Mouse (Mus musculus) olfactory bulb, adult 2 months (tissue): ENCODE data around the gene Pcp2. TPM values are rescaled to one million over a fixed set of nuclear protein-coding genes. Genes with fewer than 3 reads are reported as not detected.
A peak's percentile ranks its signal among the peaks of the same experiment; 100 is the strongest.

Experiments used
- H3K27ac ChIP-seq: fragments of 200-500 bp; 2 replicates; pipeline ENCODE4 v1.5.1; 2012; ENCODE audit warnings: low read depth, low read length; ENCODE audit not compliant: insufficient read depth
- H3K4me1 ChIP-seq: fragments of 200-500 bp; 2 replicates; pipeline ENCODE4 v1.6.1; 2012; ENCODE audit warnings: low read length; ENCODE audit not compliant: control insufficient read depth, insufficient read depth
- H3K4me3 ChIP-seq: fragments of 200-500 bp; 2 replicates; pipeline ENCODE4 v1.5.1; 2012; ENCODE audit warnings: mild to moderate bottlenecking, low read depth, low read length, moderate library complexity; ENCODE audit not compliant: insufficient read depth
- CTCF ChIP-seq: fragments of 200-500 bp; IDR thresholded peaks from 2 replicates; pipeline ENCODE4 v1.5.1; 2012; ENCODE audit warnings: low read depth, mild to moderate bottlenecking, low read length, moderate library complexity; ENCODE audit not compliant: insufficient read depth
- POLR2A ChIP-seq: fragments of 200-500 bp; IDR thresholded peaks from 2 replicates; pipeline ENCODE4 v1.6.1; 2012; ENCODE audit warnings: mild to moderate bottlenecking, low read depth, low read length, moderate library complexity; ENCODE audit not compliant: insufficient read depth
- WGBS: fragments of 180-500 bp; shearing (Covaris S2); methylation state at CpG from one replicate; pipeline ENCODE4 v1.1.7; 2018; 5-methylcytosine and 5-hydroxymethylcytosine counted together
- polyA plus RNA-seq: library from polyadenylated mRNA; stranded (reverse); fragments of >200 nt; gene quantifications from 2 replicates; pipeline ENCODE4 v1.2.4, GENCODE M21; 2012; ENCODE audit warnings: low replicate concordance; ENCODE audit not compliant: missing spikeins, insufficient read depth, insufficient read length

Gene Pcp2
- polyA plus RNA-seq, 1 experiment: not detected

DNA sequence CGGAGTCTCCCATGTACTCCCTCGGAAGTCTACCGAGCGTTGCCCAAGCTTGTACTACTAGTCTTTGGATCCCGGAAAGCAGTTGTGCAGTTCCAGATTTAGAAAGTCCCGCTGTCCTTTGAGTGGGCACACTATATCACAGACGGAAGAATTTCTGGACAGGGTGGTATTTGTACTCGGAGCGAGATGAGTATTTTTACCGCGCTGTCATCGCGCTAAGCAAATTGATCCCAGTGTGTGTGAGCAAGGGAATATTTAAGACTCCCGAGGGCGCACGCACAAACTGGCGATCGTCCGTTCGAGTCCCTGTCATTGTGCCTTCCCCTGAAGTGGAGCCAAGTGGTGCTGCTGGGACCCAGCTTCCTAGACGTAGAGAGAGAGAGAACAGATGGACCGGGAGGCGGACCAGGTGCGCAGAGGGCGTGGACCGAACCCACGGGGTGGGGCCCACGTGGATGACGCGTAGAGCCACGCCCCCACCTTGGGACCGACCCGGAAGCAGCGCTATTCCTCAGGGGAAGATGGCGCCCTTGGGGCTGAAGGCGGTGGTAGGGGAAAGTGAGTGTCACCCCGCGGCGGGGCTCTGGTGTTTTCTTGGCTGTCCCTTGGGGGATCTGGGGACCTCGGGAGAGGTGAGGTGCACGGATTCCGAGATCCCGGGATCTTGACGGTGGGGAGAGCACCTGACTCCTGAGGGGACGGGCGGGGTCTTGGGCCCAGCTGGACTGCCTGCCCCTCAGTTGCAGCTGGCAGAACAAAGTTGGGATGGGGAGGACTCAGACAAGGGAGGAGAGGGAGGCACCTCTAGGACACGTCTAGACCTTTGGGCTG is 5.5 kb upstream of the Pcp2 start, which contains the start of gene Stxbp2:
TSS of gene Stxbp2 (plus strand) at position 309 of the 831 bp plus-strand sequence.
- Histone ChIP-seq H3K4me1 (peaks cover 10% of the 10 kb centered on the region), H3K4me3 (peak within 1 kb of the TSS; percentile 49), H3K27ac (no peak within 1 kb of the TSS)
- peak; percentile 17; the same call in 1 of the 2 replicates for TF ChIP-seq POLR2A
- no peak for TF ChIP-seq CTCF
- WGBS: 3% methylated on average over 47 of the region's 47 CpGs

DNA sequence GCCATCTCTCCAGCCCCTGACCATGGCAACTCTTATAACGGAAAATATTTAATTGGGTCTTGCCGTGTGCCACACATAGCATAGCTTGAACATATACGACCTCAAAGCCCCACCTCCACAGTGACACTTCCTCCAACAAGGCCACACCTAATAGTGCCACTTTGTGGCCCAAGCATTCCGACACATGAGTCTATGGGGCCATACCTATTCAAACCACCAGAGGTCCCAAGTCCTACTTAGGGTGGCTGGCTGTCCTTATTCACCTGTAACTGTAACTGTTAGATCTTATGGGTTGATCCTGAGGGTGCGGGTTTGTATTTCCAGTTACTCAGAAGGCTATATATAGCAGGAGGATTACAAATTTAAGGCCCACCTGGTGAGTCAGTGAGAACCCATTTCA is 2.7 kb upstream of the Pcp2 start:
- Histone ChIP-seq H3K4me3 (no peak overlapping the region), H3K27ac (no peak overlapping the region), H3K4me1 (peaks cover 10% of the 10 kb centered on the region)
- WGBS: 24% methylated on average over 5 of the region's 5 CpGs
- TF ChIP-seq POLR2A: no peak
- no peak for TF ChIP-seq CTCF

- H3K27ac ChIP-seq: no peak overlapping the region
- TF ChIP-seq POLR2A (no peak), CTCF (no peak)
- H3K4me3 ChIP-seq: no peak overlapping the region
- WGBS: 56% methylated on average over 5 of the region's 5 CpGs
- peaks cover 10% of the 10 kb centered on the region for H3K4me1 ChIP-seq
These were observed 1.6 kb upstream of the Pcp2 start for GRCm38 (mm10) chr8:3626971-3627370.

DNA sequence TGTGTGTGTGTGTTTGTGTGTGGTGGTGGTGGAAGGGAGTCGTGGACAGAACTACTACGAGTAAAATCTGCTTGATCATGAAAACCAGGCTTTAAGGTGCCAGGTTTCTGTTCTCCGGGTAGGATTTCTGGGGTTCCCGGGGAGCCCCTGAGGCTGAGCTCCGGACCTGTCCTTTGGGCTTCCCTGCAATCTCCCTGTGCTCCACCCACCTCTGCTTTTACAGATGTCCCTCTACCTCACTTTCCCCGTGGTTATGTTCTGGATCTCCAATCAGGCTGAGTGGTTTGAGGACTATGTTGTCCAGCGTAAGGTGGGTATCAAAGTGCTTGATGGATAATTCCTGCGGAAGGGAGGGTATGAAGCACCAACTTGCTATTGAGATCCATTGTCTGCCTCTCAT is 3.2 kb downstream of the Pcp2 start:
- TF ChIP-seq CTCF (no peak), POLR2A (no peak)
- WGBS: 63% methylated on average over 8 of the region's 8 CpGs
- H3K4me1 ChIP-seq: peaks cover 2% of the 10 kb centered on the region
- H3K4me3 ChIP-seq: no peak overlapping the region
- no peak overlapping the region for H3K27ac ChIP-seq

GRCm38 (mm10) chr8:3621199-3621970 is 4.0 kb downstream of the Pcp2 start, which contains the start of the genes Xab2 and Pet100:
Gene Xab2, minus strand, starts transcription at chr8:3621316.
Gene Pet100, plus strand, starts transcription at chr8:3621548.
- WGBS: under 1% methylated on average over 37 of the region's 37 CpGs
- TF ChIP-seq POLR2A (peak; percentile 35), CTCF (no peak)
- Histone ChIP-seq H3K27ac (no peak within 1 kb of the TSS), H3K4me3 (peak within 1 kb of the TSS; percentile 82), H3K4me1 (peaks cover 2% of the 10 kb centered on the region)

- TF ChIP-seq CTCF (no peak), POLR2A (no peak)
- Histone ChIP-seq H3K27ac (no peak overlapping the region), H3K4me1 (no peaks in the 10 kb centered on the region), H3K4me3 (no peak overlapping the region)
- 80% methylated on average over 6 of the region's 6 CpGs for WGBS
These were observed 15.6 kb downstream of the Pcp2 start for GRCm38 (mm10) chr8:3609816-3610150.

DNA sequence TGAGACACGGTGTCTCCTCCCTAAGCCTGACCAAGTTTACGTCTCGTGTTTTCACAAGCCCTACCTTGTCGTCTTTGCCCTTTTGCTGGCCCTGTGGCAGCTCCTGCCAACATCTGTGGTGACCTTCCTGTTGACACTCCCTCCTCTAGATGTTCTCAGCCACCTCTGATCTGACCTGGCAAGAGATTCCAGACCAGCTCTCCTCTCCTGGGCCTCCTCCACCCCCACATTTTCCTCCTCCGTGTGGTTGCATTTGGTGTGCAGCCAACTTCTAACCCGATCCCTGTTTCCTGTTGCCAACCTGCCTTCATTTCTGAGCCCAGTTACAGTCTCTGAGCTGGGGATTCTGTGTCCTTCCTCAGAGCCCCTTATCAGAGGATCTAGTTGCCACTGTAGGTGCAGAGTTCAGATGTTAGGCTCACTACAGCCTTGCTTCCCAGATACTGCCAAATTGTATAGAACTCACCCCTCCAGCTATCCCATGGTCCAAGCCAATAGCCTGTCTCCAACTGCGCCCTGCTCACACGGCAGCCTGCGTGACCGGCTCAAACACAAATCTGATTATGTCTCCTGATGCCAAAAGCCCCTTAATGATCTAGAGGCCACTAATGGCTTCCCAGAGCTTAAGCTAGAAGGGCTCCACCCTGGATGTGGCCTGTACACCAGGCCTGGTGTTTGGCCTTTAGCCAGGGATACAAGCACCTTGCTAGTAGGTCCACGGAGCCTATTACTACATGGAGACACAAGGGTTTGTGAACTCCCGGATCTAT is 16.1 kb downstream of the Pcp2 start:
- TF ChIP-seq CTCF (no peak), POLR2A (no peak)
- H3K4me1 ChIP-seq: no peaks in the 10 kb centered on the region
- H3K4me3 ChIP-seq: no peak overlapping the region
- H3K27ac ChIP-seq: no peak overlapping the region
- 74% methylated on average over 12 of the region's 12 CpGs for WGBS

GRCm38 (mm10) chr8:3607822-3608221 is 17.5 kb downstream of the Pcp2 start:
- WGBS: 85% methylated on average over 7 of the region's 7 CpGs
- no peak for TF ChIP-seq POLR2A
- no peak for TF ChIP-seq CTCF
- H3K27ac ChIP-seq: no peak overlapping the region
- H3K4me3 ChIP-seq: no peak overlapping the region
- H3K4me1 ChIP-seq: no peaks in the 10 kb centered on the region
